Mouse (Mus musculus): ENCODE results near the gene Cpe. TPM values are rescaled to one million over a fixed set of nuclear protein-coding genes. Genes with fewer than 3 reads are reported as not detected.

The Cpe gene
- total RNA-seq, 2 experiments from 2014 or later, result 196 to 239 TPM

DNA sequence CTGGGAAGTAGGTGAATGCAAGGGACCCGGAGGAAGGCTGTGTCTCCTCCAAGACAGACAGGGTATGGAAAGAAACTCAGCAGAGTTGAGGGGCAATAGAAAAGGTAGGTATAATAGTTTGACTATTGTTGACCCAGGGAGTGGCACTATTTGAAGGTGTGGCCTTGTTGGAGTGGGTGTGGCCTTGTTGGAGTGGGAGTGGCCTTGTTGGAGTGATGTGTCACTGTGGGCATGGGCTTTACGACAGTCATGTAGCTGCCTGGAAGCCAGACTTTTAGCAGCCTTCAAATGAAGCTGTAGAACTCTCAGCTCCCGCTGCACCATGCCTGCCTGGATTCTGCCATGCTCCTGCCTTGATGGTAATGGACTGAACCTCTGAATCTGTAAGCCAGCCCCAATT lies 76.3 kb downstream of the Cpe start:
- H3K4me3 ChIP-seq, result no peak overlapping the region
- H3K27ac ChIP-seq, result no peak overlapping the region
- intact Hi-C loops (cut with DNase I), result no loop called here
- no peak for TF ChIP-seq CTCF (IDR thresholded peaks at IDR 0.05)
- no peak for DNase-seq

DNA sequence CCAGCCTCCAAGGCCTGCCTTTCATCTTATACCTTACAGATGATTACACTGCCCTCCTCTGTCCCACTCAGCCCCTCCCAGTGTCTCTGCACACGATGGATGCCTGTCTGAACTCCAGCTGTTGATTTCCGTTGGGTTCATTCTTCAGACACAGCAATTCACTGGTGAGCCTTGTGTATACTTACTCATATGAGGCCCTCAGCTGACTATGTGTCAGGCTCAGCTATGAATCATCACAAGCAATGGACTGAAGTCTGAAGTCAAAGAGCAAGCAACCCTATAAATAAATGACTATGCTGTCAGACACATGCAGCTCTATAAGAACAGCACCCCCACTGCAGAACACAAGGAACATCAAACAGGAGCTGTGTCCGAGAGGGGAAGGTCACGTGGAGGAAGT lies 77.4 kb downstream of the Cpe start:
- no peak for TF ChIP-seq CTCF (IDR thresholded peaks at IDR 0.05)
- Histone ChIP-seq H3K4me3 (no peak overlapping the region), H3K27ac (no peak overlapping the region; the same call in 1 of the 2 replicates)
- intact Hi-C loops (cut with DNase I), result no loop called here
- DNase-seq, result no peak

DNA sequence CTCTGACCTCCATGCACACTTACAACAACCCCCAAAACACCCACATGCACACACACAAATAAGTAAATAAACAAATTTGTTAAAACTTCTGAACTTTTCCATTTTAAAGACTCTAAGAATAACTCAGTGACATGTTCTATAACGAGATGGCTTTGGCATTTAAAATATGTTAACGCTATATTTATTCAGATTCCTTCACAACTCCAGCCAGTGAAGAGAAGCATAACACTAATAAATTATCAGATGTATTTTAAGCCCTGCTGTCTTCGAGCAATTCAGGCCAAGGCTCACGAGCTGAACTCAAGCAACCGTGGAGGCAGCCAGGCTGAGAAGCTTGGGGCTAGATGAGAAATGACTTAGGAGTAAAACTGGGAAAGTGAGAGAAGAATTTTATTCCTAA lies 79.2 kb downstream of the Cpe start:
- no peak for TF ChIP-seq CTCF (IDR thresholded peaks at IDR 0.05)
- Histone ChIP-seq H3K27ac (peak overlapping the region; percentile 78), H3K4me3 (no peak overlapping the region)
- intact Hi-C loops (cut with DNase I), result no loop called here
- peak; percentile 24 for DNase-seq

DNA sequence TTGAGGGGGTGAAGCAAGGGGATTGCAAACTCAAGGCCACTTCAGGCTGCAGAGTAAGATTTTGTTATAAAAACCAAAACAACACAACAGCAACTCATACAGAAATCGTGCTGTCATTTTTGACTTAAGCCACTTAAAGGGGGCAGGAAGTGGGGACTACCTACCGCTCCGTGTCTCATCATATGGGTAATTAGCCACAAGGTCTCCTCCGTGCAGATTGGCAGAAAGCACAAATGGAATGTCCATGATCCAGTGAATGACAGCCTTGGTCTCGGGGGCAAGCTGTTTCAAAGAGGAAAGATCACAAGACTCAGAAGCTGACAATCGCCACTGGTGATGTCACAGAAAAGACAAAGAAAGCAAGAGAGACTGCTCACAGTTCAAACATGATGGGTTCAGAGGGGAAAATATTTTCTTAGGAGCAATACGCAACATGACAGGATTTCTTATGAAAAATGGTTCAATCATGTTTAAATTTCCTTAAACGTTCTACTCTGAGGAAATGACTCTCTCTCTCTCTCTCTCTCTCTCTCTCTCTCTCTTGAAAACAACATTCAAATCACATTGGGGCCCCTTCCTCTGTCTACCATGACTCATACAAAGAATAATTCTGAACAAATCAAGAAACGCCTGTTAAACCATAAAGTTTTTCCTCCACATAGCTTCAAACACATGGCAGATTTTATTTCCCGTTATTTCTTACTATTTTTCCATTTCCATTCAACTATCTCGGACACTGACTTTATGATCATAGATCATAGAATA lies 81.5 kb downstream of the Cpe start:
- DNase-seq, result no peak
- intact Hi-C loops (cut with DNase I), result no loop called here
- no peak for TF ChIP-seq CTCF (IDR thresholded peaks at IDR 0.05)
- no peak overlapping the region for H3K27ac ChIP-seq
- no peak overlapping the region for H3K4me3 ChIP-seq

DNA sequence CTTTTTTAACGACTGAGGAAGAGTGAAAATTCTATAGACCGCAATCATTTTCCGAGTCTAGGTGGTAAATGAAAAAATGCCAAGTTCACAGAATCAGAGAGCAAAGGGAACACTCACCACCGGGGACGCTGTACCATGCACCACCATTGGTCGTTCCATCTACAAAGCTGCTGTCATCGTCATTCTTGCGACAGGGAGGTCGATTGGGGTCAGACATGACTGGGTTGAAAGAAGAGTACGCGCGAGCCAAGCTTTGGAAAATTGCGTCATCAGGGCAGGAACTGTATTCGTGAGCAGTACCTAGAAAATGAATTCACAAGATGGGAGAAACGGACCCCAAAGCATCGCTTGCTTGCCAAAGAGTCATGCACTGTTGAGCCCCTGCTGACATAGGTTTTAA lies 83.9 kb downstream of the Cpe start:
- no peak for TF ChIP-seq CTCF (IDR thresholded peaks at IDR 0.05)
- intact Hi-C loops (cut with DNase I), result no loop called here
- no peak overlapping the region for H3K4me3 ChIP-seq
- H3K27ac ChIP-seq, result no peak overlapping the region
- DNase-seq, result no peak

DNA sequence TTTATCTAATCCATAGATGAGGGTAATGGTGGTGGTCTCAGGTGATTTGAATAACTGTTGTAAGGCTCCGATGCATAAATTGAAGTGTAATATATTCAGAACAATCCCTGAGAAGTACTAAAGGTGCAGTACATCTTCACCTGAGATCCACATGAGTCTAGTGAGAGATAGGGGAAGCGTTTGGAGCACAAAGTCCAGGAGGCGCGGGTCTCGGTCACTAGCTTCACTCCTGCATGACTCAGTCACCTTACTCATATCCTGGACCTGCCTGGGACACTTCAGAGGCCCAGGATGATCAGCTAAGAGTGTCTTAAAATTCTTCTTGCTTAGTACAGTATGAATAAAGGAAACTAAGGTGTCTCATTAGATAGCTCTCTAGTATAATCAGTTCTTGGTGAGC lies 86.8 kb downstream of the Cpe start:
- no peak overlapping the region for H3K27ac ChIP-seq
- no peak for DNase-seq
- TF ChIP-seq CTCF (IDR thresholded peaks at IDR 0.05), result no peak
- no peak overlapping the region for H3K4me3 ChIP-seq
- intact Hi-C loops (cut with DNase I), result no loop called here

DNA sequence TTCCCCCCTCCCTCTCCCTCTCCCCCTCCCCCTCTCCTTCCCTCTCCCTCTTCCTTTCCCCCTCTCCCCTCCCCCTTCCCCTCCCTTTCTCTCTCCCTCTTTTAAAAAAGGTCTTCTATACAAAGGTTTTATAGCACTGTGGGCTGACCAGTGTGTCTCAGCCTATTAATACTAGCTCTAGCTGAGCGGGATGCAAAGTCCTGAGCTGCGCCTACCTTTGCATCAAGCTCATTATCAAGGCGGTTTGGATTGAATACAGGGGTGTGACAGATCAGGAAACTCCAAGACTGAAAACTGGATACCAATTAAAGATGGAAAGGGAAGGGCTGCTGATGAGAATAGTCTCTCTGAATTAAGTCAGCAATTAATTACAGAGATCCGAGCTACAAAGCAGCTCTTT lies 94.6 kb downstream of the Cpe start:
- no peak for DNase-seq
- no peak overlapping the region for H3K27ac ChIP-seq
- intact Hi-C loops (cut with DNase I), result loop anchor here (5.0 kb wide), 1 partner anchor 576 kb away; no protein-coding TSS in a partner anchor
- no peak overlapping the region for H3K4me3 ChIP-seq
- no peak for TF ChIP-seq CTCF (IDR thresholded peaks at IDR 0.05)

DNA sequence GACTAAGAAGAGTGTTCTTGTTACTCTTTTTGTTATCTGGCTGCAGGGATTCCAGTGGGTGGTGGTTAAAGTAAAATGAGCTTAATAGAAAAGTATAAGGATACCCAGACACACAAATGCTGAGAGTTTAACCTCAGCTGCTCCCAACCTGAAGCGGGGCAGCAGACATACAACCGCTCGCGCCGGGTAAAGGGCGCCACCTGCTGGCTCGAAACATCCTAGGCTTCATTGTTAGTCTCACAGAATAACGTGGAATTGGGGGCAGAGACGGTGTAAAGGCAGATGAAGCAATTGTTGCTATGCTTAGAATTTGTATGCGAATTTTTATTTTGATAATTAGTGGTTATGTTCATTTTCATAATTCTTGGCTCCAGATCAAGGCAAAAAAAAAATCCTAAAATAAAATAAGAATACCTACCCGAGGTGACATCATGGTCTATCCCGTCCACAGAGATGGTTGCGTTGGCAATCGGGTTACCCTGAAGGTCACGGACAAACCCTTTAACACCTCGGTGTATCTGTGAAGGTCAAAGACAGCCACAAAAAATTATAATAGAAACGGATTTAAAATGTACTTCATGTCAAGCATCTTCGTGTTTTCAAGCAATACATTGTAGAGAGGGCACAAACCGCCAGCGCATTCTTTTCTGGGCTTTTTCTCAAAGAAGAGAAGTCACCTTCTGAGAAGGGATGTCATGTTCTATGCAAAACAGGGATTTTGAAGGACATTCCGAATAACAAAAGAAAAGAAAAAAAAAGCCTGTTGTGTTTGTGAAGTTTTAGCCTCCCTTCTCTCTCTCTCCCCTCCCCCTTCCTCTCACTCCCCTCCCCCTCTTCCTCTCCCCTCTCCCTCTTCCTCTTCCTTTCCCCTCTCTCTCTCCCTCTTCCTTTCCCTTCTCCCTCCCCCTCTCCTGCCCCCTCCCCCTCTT lies 95.5 kb downstream of the Cpe start:
- intact Hi-C loops (cut with DNase I), result loop anchor here (5.0 kb wide), 1 partner anchor 575 kb away; no protein-coding TSS in a partner anchor
- DNase-seq, result peak; percentile 77
- TF ChIP-seq CTCF (IDR thresholded peaks at IDR 0.05), result peak; percentile 90
- no peak overlapping the region for H3K4me3 ChIP-seq
- H3K27ac ChIP-seq, result no peak overlapping the region

DNA sequence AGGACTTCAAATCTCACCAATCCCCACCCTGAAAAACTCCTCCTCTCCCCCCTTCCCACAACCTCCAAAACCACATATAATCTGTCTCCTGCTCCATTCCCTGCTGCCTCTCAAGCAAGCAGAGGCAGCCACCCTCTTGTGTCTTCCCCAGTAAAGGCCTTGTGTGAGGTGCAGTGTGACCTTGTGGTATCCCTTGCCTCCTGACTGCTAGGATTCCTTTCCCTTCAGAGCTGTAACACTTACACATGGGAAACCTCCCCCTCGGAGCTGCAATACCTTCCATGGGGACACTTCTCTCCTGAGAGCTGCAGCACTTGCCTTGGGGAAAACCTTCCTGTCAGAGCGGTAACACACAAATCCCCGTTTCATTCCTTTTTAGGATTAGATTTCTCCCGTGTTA lies 96.5 kb downstream of the Cpe start:
- Histone ChIP-seq H3K4me3 (no peak overlapping the region), H3K27ac (no peak overlapping the region)
- intact Hi-C loops (cut with DNase I), result loop anchor here (5.0 kb wide), 1 partner anchor 574 kb away; no protein-coding TSS in a partner anchor
- DNase-seq, result no peak
- TF ChIP-seq CTCF (IDR thresholded peaks at IDR 0.05), result no peak

DNA sequence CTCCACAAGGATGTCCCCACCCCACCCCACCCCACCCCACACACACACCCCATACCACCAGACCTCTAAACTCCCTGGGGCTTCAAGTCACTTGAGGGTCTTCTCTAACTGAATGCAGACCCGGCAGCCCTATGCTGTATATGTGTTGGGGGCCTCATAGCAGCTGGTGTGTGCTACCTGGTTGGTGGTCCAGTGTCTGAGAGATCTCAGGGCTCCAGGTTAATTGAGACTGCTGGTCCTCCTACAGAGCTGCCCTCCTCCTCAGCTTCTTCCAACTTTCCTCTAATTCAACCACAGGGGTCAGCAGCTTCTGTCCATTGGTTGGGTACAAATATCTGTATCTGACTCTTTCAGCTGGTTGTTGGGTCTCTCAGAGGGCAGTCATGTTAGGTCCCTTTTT lies 102.4 kb downstream of the Cpe start:
- H3K27ac ChIP-seq, result no peak overlapping the region
- intact Hi-C loops (cut with DNase I), result no loop called here

DNA sequence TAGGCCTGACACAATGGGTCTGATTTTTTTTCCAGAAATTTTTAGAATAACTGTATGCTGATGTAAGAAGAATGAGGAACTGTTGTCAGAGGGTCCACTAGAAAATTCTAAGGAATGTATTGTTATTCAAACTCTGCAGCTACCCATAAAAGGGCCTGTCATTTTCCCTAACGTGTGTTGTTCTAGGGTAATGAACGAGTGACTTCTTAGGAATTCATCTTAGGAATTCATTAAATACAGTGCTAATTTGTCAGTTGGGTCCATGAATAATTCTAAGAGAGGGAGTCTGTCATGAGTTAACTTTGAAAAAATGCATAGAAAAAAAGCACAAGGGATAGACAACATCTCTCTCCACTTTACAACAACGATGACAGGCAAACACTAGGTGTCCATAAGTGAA lies 110.0 kb downstream of the Cpe start:
- Histone ChIP-seq H3K27ac (no peak overlapping the region), H3K4me3 (no peak overlapping the region)
- no peak for DNase-seq
- no peak for TF ChIP-seq CTCF (IDR thresholded peaks at IDR 0.05)
- intact Hi-C loops (cut with DNase I), result no loop called here

More for the DNA sequence above, 102.4 kb downstream of the Cpe start:
- no peak overlapping the region for H3K4me3 ChIP-seq
- no peak for DNase-seq
- TF ChIP-seq CTCF (IDR thresholded peaks at IDR 0.05), result no peak

DNA sequence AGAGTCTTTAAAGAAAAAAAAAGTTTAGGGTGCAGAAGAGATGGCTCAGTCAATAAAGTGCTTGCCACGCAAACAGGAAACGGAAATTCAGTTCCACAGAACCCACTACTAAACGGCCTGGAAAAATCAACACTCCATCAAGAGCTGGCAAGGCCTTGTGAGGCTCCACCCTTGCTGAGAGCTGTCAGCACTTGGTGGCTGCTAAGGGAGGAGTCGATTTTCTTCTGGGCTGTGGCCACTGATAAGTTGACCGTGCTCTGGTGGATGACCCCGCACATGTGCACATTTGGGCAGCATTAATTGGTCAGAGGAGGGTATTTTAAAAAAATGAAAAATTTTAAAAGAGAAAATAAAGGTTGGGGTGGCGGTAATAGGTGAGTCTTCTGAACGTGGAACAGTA lies 114.6 kb downstream of the Cpe start:
- H3K4me3 ChIP-seq, result no peak overlapping the region
- no peak overlapping the region for H3K27ac ChIP-seq
- DNase-seq, result peak; percentile 26
- no peak for TF ChIP-seq CTCF (IDR thresholded peaks at IDR 0.05)
- intact Hi-C loops (cut with DNase I), result no loop called here

DNA sequence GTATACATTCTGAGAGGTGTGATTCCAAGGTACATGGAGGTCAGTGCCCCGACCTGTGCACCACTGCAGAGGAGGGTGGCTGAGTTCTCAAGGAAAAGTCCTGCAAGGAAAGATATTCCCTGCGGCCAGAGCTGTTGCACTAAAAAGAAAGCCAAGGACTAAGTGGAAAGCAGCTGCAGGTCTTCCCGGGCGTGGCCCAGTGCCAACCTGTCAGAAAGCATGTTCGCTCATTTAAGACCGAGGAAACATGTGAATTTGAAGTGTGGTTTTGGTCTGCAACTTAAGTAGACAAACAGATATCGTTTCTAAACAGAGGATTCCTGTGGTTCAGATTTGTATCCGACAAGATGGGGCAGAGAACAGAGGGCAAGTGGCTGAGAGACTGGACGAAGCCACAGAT lies 117.9 kb downstream of the Cpe start:
- H3K27ac ChIP-seq, result no peak overlapping the region
- intact Hi-C loops (cut with DNase I), result no loop called here
- TF ChIP-seq CTCF (IDR thresholded peaks at IDR 0.05), result no peak
- H3K4me3 ChIP-seq, result no peak overlapping the region
- DNase-seq, result peak; percentile 22
